Mouse (Mus musculus): ENCODE measurements at regions not wholly inside any gene's neighbourhood (a gene's known extent, or its start where the extent isn't known, plus 50 kb on each side); places are given as distances from the start of the nearest gene placed in this dataset.

DNA sequence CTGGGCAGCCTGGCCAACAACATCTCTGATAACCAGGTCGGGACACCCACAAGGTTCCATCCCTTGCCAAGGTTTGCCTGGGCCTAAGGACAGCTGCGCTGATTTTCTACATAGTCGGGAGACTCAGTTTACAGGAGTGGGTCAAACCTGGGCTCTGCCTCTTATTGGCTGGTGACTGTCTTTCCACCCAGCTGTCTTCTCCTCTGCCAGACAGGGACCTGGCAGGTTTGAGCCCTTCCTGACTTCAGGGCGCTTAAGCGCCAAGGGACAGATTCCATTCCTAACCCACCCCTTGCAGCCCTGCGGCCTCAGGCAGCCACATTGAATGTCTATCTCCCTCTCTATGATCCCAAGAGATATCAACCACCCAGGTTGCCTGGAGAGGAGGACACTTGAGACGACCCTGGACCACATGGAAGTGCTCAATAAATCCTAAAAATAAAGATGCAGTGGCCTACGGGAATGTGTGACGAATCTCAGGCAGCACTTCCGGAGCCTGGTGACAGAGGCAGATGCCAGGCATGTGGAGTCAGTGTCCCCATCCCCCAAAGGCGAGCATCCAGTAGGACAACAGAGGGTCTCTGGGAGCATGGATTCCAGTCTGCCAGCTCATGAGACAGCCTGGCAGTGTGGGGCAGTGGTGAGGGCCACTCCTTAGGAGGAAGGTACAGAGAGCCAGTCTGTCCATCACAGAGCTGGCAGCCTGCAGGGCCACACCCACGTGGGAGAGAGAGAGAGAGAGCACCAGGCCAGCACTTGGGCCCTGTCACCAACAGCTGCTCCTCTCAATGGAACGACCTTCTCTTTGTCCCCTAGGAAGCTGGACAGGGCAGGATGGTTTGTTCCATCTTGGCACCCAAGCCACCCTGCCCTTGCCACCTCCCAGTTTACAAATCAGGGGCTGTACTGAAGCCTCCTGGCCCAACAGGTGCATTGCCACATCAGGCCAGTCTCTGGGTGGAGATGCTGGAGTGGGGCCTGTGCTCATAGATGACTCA lies 63.8 kb upstream of the Slc6a6 start:
- DNase-seq (ENCODE audit: low spot score), result no peak

DNA sequence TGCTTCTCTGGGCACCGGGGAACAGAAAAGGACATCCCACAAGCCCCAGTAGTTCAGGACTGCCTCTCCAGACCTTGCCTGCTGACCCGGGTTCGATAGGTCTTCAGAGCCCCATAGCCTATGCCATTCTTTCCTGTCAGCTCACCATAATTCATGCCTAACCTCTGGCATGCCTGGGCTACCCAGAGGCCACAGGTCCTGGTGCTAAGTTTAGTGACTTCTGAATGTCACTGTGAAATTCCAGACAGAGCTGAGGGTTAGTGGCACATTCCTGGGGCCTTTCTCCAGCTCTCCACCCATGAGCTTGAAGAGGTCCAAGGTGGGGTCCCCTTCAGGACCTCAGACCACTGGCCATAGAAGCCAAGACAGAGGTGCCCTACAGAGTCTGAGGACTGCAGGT lies 62.4 kb upstream of the Slc6a6 start:
- no peak for DNase-seq (ENCODE audit: low spot score)

DNA sequence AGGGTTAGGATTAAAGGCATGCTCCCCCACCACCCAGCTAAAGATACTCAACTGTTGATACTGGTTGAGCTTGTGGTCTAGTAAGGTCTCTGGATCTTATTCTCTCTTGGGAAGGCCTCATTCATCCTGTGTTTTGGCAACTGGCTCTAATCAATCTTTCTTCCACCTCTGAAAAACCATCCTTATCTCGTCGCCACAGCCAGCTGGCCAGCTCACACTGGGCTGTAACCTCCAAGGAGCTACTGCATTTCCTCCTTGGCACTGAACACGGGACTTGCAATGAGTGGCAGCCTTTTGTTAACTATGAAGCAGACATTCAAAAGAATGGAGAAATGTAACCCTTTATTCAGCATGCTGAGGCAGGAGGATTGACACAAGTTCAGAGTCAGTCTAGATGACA lies 61.4 kb upstream of the Slc6a6 start:
- DNase-seq (ENCODE audit: low spot score), result no peak

DNA sequence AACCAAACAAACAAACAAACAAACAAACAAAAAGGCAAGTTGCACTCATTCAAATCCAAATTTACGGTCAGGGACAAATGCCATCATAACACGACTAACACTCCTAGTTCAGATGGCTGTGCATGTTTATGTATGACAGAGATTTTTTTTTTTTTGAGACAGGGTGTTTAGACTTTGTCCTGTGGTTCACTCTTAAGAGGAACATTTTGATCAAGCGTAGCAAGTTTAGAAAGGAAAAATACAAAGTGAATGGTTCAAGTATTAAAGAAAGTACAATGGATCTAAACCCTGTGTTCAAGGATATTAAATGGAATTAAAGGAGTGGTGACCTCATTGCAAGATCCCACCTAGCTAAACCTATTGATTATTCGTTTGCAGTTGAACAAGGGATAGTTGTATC lies 60.2 kb upstream of the Slc6a6 start:
- DNase-seq (ENCODE audit: low spot score), result no peak

DNA sequence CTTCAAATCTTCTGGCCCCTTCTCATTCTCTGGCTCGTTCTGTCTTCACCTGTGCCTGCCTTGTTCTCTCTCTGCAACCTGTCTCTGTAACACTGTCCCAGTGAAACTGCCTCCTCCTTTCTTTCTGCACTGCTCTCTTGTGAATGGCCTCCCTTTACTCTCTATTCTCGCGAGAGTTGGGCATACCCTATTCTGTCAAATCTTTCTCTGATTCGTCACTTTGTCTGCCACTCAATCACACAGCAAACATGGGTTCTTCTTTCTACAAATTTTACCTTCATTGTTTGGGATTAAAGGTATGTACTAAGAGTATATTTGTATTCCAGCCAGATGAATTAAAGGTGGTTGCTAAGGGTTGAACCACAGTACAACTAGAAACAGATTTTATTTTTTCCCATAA lies 54.6 kb upstream of the Slc6a6 start:
- no peak for DNase-seq (ENCODE audit: low spot score)

DNA sequence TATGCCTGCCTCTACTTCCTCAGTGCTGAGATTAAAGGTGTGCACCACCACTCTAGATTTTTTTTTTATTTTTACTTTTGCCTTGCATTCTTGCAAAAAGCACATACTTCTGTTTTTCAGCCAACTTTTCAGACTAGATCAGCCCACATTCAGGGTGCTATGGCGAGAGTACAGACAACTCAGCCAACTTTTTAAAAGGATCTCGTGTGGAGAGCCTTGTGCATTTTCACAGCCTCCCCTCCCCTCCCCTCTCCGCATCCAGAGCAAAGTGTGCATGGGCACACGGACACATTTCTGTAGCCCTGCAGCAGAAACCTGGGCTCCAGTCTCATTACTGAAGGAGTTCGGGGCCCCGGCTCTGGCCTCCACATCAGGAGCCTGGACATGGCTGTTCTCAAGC lies 52.6 kb upstream of the Slc6a6 start:
- no peak for DNase-seq (ENCODE audit: low spot score)
